Mouse (Mus musculus) bone marrow, adult 2 months (tissue): ENCODE data around the gene Hnrnpll. TPM values are rescaled to one million over a fixed set of nuclear protein-coding genes. Genes with fewer than 3 reads are reported as not detected.

Source experiments
- H3K27ac ChIP-seq: fragments of 200-500 bp; 2 replicates; pipeline ENCODE4 v1.5.1; 2012; ENCODE audit warnings: low read depth, mild to moderate bottlenecking, control low read depth, inconsistent platforms, low read length; ENCODE audit not compliant: control insufficient read depth, poor library complexity, insufficient read depth
- H3K4me1 ChIP-seq: fragments of 200-500 bp; 2 replicates; pipeline ENCODE4 v1.6.1; 2011; ENCODE audit warnings: low read length; ENCODE audit not compliant: control insufficient read depth, insufficient read depth
- H3K4me3 ChIP-seq: fragments of 200-500 bp; replicated peaks from 2 replicates; pipeline ENCODE3; 2011; ENCODE audit warnings: mild to moderate bottlenecking, low read depth, low read length, control low read depth; ENCODE audit not compliant: control insufficient read depth
- CTCF ChIP-seq: fragments of 200-500 bp; IDR thresholded peaks from 2 replicates; pipeline ENCODE4 v1.5.1; 2011; ENCODE audit warnings: low read length, control low read depth; ENCODE audit not compliant: control insufficient read depth, insufficient read depth
- POLR2A ChIP-seq: fragments of 200-500 bp; IDR thresholded peaks from 2 replicates; pipeline ENCODE4 v1.6.1; 2011; ENCODE audit warnings: low read depth, mild to moderate bottlenecking, control low read depth, low read length, borderline replicate concordance; ENCODE audit not compliant: control insufficient read depth
- WGBS: fragments of 180-500 bp; shearing (Covaris S2); methylation state at CpG from one replicate; pipeline ENCODE4 v1.1.7; 2018; 5-methylcytosine and 5-hydroxymethylcytosine counted together
- polyA plus RNA-seq: library from polyadenylated mRNA; stranded (reverse); fragments of >200 nt; gene quantifications from 2 replicates; pipeline ENCODE4 v1.2.4, GENCODE M21; 2011; ENCODE audit warnings: low replicate concordance; ENCODE audit not compliant: missing spikeins, insufficient read depth, insufficient read length

The Hnrnpll gene
- polyA plus RNA-seq, result 21.7 and 21.8 TPM in 2 replicates

GRCm38 (mm10) chr17:80061783-80062619 lies at the start of gene Hnrnpll:
Hnrnpll (minus strand) TSS chr17:80062334.
- peak; percentile 70 for TF ChIP-seq POLR2A
- TF ChIP-seq CTCF, result no peak
- WGBS, result 1% methylated on average over 96 of the region's 97 CpGs

GRCm38 (mm10) chr17:80105348-80105978 lies 43.3 kb upstream of the Hnrnpll start:
- WGBS, result 70% methylated on average over 10 of the region's 10 CpGs
- Histone ChIP-seq H3K4me1 (no peaks in the 10 kb centered on the region), H3K27ac (no peak overlapping the region), H3K4me3 (no peak overlapping the region)
- TF ChIP-seq CTCF (no peak), POLR2A (no peak)

More at GRCm38 (mm10) chr17:80061783-80062619, at the start of gene Hnrnpll:
- Histone ChIP-seq H3K4me3 (peak within 1 kb of the TSS; percentile 88), H3K4me1 (no peaks in the 10 kb centered on the region; the same call in 1 of the 2 replicates), H3K27ac (peak within 1 kb of the TSS; percentile 99)

GRCm38 (mm10) chr17:80099823-80100222 lies 37.7 kb upstream of the Hnrnpll start:
- H3K27ac ChIP-seq, result no peak overlapping the region
- no peak overlapping the region for H3K4me3 ChIP-seq
- 34% methylated on average over 6 of the region's 6 CpGs for WGBS

GRCm38 (mm10) chr17:80097221-80097620 lies 35.1 kb upstream of the Hnrnpll start:
- Histone ChIP-seq H3K4me3 (no peak overlapping the region), H3K27ac (no peak overlapping the region), H3K4me1 (peaks cover 1% of the 10 kb centered on the region; the same call in 1 of the 2 replicates)
- TF ChIP-seq CTCF (no peak), POLR2A (no peak)
- 64% methylated on average over 2 of the region's 2 CpGs for WGBS

More at GRCm38 (mm10) chr17:80099823-80100222, 37.7 kb upstream of the Hnrnpll start:
- no peak for TF ChIP-seq CTCF
- TF ChIP-seq POLR2A, result no peak
- H3K4me1 ChIP-seq, result peaks cover 1% of the 10 kb centered on the region; the same call in 1 of the 2 replicates

- TF ChIP-seq CTCF (no peak), POLR2A (no peak)
- Histone ChIP-seq H3K4me1 (peaks cover 1% of the 10 kb centered on the region; the same call in 1 of the 2 replicates), H3K4me3 (no peak overlapping the region), H3K27ac (no peak overlapping the region)
- 83% methylated on average over 8 of the region's 8 CpGs for WGBS
Observed at GRCm38 (mm10) chr17:80096720-80097114, 34.6 kb upstream of the Hnrnpll start.

- 13% methylated on average over 20 of the region's 20 CpGs for WGBS
- TF ChIP-seq POLR2A (no peak), CTCF (no peak)
- Histone ChIP-seq H3K27ac (no peak overlapping the region), H3K4me1 (peaks cover 1% of the 10 kb centered on the region; the same call in 1 of the 2 replicates), H3K4me3 (no peak overlapping the region)
Observed at GRCm38 (mm10) chr17:80096043-80096719, 34.0 kb upstream of the Hnrnpll start.

- no peak for TF ChIP-seq POLR2A
- no peak for TF ChIP-seq CTCF
- 75% methylated on average over 9 of the region's 9 CpGs for WGBS
- Histone ChIP-seq H3K4me3 (no peak overlapping the region), H3K4me1 (peaks cover 1% of the 10 kb centered on the region; the same call in 1 of the 2 replicates), H3K27ac (no peak overlapping the region)
Observed at GRCm38 (mm10) chr17:80095254-80095899, 33.2 kb upstream of the Hnrnpll start.
